Mouse (Mus musculus) intestine, embryonic 14.5 days (tissue): ENCODE measurements around the gene Add1. TPM values are rescaled to one million over a fixed set of nuclear protein-coding genes. Genes with fewer than 3 reads are reported as not detected.
A peak's percentile ranks its signal among the peaks of the same experiment; 100 is the strongest.

Experiments used
- ATAC-seq: fragments of 200-750 bp; cut with Nextera tagmentation; replicated peaks from 2 replicates; pipeline ENCODE4 v1.8.0; 2017; ENCODE audit warnings: low read depth, moderate number of reproducible peaks, moderate TSS enrichment, moderate library complexity; ENCODE audit not compliant: low FRiP score, low TSS enrichment
- DNase-seq: peaks from one replicate; pipeline ENCODE4 v3.0.0-alpha.2; 2018; ENCODE audit warnings: low spot score
- H3K27ac ChIP-seq: fragments of 300-500 bp; sonication (generic); 2 replicates; pipeline ENCODE4 v1.5.1; 2014; ENCODE audit warnings: low read depth, mild to moderate bottlenecking, control low read depth
- H3K27me3 ChIP-seq: fragments of 300-500 bp; sonication (generic); replicated peaks from 2 replicates; pipeline ENCODE4 v1.6.1; 2014; ENCODE audit warnings: low read length, control low read depth; ENCODE audit not compliant: control insufficient read depth, insufficient read depth
- H3K36me3 ChIP-seq: fragments of 300-500 bp; sonication (generic); 2 replicates; pipeline ENCODE4 v1.6.1; 2014; ENCODE audit warnings: low read length, control low read depth; ENCODE audit not compliant: control insufficient read depth, insufficient read depth
- H3K4me1 ChIP-seq: fragments of 300-500 bp; sonication (generic); replicated peaks from 2 replicates; pipeline ENCODE4 v1.6.1; 2014; ENCODE audit warnings: low read length, control low read depth, mixed read lengths; ENCODE audit not compliant: control insufficient read depth, insufficient read depth
- H3K4me2 ChIP-seq: fragments of 300-500 bp; sonication (generic); 2 replicates; pipeline ENCODE4 v1.6.1; 2014; ENCODE audit warnings: low read length
- H3K4me3 ChIP-seq: fragments of 300-500 bp; sonication (generic); 2 replicates; pipeline ENCODE4 v1.5.1; 2014; ENCODE audit warnings: low read depth, low read length, control low read depth, mixed read lengths
- H3K9ac ChIP-seq: fragments of 300-500 bp; sonication (generic); 2 replicates; pipeline ENCODE4 v1.6.1; 2014; ENCODE audit warnings: mild to moderate bottlenecking, low read length
- H3K9me3 ChIP-seq: fragments of 300-500 bp; sonication (generic); 2 replicates; pipeline ENCODE4 v1.6.1; 2016; ENCODE audit warnings: low read length, control low read depth; ENCODE audit not compliant: control insufficient read depth
- WGBS: fragments of 180-500 bp; shearing (Covaris S2); extraction: QIAGEN DNeasy Blood & Tissue Kit; methylation state at CpG from one replicate; pipeline ENCODE4 v1.1.7; 2014; 5-methylcytosine and 5-hydroxymethylcytosine counted together
- polyA plus RNA-seq: library from polyadenylated mRNA; unstranded; fragments of >200 nt; fragmentation: Nextera tagmentation; extraction: Ambion mirVana; gene quantifications from 2 replicates; pipeline ENCODE4 v1.2.1, GENCODE M21; 2014

Add1 gene
- polyA plus RNA-seq = 183 and 184 TPM in 2 replicates

DNA sequence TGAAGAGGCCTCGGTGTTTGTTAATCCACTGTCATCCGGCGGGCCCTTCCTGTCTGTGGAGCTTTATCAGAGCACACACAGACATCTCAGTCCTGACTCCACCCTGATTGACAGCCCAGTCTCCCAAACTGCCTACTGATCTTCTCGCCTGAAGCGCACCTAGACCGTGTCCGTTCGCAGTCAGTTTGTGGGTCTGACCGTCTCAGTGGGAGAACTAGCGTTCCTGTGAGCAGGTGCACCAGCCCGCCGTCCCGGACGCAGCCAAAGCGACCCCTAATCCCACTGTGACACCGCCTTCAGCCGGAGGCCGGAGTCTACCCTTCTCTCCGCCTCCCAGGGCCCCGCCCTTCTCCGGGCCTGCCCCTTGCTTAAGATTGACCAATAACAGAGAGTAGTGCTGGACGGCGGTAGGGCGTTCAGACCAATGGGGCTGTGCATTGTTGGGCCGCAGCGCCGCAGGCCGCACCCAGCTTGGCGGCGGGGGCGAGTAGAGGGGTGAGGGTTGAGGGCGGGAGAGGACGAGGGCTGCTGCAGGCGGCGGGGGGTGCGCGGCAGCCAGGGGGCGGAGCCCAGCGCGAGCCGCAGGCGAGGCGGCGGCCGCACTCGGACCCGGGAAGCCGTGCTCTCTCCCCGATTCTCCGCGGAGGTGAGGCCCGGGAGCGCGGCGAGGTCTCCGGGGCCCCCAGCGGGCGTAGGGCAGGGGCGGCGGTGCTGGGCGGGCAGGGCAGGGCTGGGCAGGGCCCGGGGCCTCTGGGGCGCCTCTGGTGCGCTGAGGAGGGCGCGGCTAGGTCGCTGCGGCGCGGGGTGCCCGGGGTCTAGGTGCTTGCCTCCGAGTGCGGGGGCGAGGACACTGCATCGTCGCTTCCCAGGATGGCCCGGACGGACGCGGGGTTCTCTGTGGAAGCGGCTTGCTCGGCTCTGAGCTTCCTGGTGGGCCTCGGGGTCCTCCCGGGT, at the start of gene Add1:
Gene Add1 (plus strand): TSS at position 397 of the 954 bp plus-strand sequence.
- H3K4me2 ChIP-seq = peak within 1 kb of the TSS; percentile 83
- H3K9ac ChIP-seq = peak within 1 kb of the TSS; percentile 96
- no peaks in the 10 kb centered on the region for H3K27me3 ChIP-seq
- no peaks in the 10 kb centered on the region for H3K9me3 ChIP-seq
- DNase-seq = peak; percentile 98
- H3K4me1 ChIP-seq = peaks cover 11% of the 10 kb centered on the region
- ATAC-seq = peak; percentile 100
- H3K27ac ChIP-seq = peak within 1 kb of the TSS; percentile 86
- H3K4me3 ChIP-seq = peak within 1 kb of the TSS; percentile 92
- no peaks in the 10 kb centered on the region for H3K36me3 ChIP-seq
- under 1% methylated on average over 80 of the region's 84 CpGs for WGBS

DNA sequence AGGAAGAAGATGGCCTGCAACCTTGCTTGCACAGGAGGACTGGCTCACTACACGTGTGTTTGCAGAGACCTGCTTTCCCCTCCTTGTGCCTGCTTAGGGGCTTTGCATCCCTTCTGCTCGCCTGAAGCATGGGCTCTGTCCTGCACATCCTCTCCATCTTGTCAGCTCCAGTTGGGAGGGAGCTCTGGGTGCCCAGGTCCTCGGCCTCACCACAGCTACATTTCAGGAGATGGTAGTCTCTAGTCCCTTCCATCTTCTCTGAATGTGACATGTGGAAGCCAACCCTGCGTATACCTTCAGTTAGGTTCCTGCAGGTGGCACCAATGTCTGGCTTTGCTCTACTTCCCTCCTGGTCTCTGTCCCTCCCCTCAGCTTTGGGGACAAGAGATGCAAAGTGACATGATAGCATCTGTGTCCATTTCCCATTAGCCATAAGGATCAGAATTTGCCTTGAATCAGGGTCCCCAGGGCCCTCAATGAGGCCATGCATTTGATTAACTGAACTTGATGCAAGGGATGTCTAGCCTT, 49.4 kb upstream of the Add1 start:
- DNase-seq (no peak), ATAC-seq (no peak)
- Histone ChIP-seq H3K9ac (no peak overlapping the region), H3K36me3 (no peaks in the 10 kb centered on the region), H3K9me3 (no peaks in the 10 kb centered on the region), H3K27me3 (no peaks in the 10 kb centered on the region), H3K4me2 (no peak overlapping the region), H3K4me1 (peaks cover 5% of the 10 kb centered on the region; the same call in 1 of the 2 replicates), H3K4me3 (no peak overlapping the region), H3K27ac (no peak overlapping the region)
- 56% methylated on average over 4 of the region's 4 CpGs for WGBS

DNA sequence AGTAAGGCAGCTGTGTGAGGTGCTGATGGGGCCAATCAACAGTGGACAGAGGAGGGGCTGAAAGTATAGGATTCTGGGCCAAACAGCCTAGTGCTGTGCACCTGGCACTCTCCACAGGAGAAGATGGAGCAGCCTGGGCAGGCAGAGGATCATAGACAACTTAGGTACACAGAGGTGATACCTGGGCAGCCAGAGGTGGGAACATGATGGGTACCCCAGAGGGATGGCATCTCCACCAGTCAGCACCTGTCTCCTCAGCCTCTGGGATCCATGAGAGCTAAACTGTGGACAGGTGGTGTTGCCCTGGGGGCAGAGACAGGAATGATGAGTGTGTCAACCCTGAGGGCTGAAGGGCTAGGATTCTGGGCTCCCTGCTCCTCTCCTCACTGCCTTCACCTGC, 49.0 kb upstream of the Add1 start:
- Histone ChIP-seq H3K27ac (no peak overlapping the region), H3K27me3 (no peaks in the 10 kb centered on the region), H3K4me3 (no peak overlapping the region), H3K36me3 (no peaks in the 10 kb centered on the region), H3K9ac (no peak overlapping the region), H3K4me2 (no peak overlapping the region), H3K9me3 (no peaks in the 10 kb centered on the region), H3K4me1 (peaks cover 5% of the 10 kb centered on the region; the same call in 1 of the 2 replicates)
- DNase-seq (no peak), ATAC-seq (no peak)

- ATAC-seq (peak; percentile 95), DNase-seq (peak; percentile 97)
- Histone ChIP-seq H3K27me3 (no peaks in the 10 kb centered on the region), H3K9me3 (no peaks in the 10 kb centered on the region), H3K4me2 (peak within 1 kb of the TSS; percentile 69), H3K36me3 (no peaks in the 10 kb centered on the region), H3K27ac (no peak within 1 kb of the TSS), H3K9ac (peak within 1 kb of the TSS; percentile 42; the same call in 1 of the 2 replicates), H3K4me3 (peak within 1 kb of the TSS; percentile 46), H3K4me1 (peaks cover 7% of the 10 kb centered on the region; the same call in 1 of the 2 replicates)
- 3% methylated on average over 36 of the region's 38 CpGs for WGBS
Observed at GRCm38 (mm10) chr5:34525663-34526476, 47.6 kb upstream of the Add1 start, which contains the start of gene Sh3bp2. Sh3bp2 (plus strand) TSS chr5:34525838.

GRCm38 (mm10) chr5:34526477-34526775, 47.0 kb upstream of the Add1 start:
- Histone ChIP-seq H3K4me3 (0 out of 2 replicates have a peak overlapping the region, but pooled peaks have one; percentile 46), H3K27ac (no peak overlapping the region), H3K9ac (no peak overlapping the region), H3K36me3 (no peaks in the 10 kb centered on the region), H3K4me2 (peak overlapping the region; percentile 69), H3K9me3 (no peaks in the 10 kb centered on the region), H3K27me3 (no peaks in the 10 kb centered on the region), H3K4me1 (peaks cover 7% of the 10 kb centered on the region; the same call in 1 of the 2 replicates)
- ATAC-seq (no peak), DNase-seq (no peak)
- WGBS = 48% methylated on average over 5 of the region's 5 CpGs

GRCm38 (mm10) chr5:34527352-34527751, 46.1 kb upstream of the Add1 start:
- DNase-seq = no peak
- H3K9ac ChIP-seq = no peak overlapping the region
- H3K27me3 ChIP-seq = no peaks in the 10 kb centered on the region
- ATAC-seq = no peak
- 95% methylated on average over 2 of the region's 2 CpGs for WGBS
- no peak overlapping the region for H3K27ac ChIP-seq
- no peak overlapping the region for H3K4me2 ChIP-seq
- H3K9me3 ChIP-seq = no peaks in the 10 kb centered on the region
- peaks cover 7% of the 10 kb centered on the region; the same call in 1 of the 2 replicates for H3K4me1 ChIP-seq
- no peaks in the 10 kb centered on the region for H3K36me3 ChIP-seq
- H3K4me3 ChIP-seq = no peak overlapping the region

- no peak for ATAC-seq
- no peak for DNase-seq
- 81% methylated on average over 5 of the region's 5 CpGs for WGBS
- H3K27ac ChIP-seq = no peak overlapping the region
- H3K9ac ChIP-seq = no peak overlapping the region
- H3K4me1 ChIP-seq = peaks cover 7% of the 10 kb centered on the region; the same call in 1 of the 2 replicates
- H3K9me3 ChIP-seq = no peaks in the 10 kb centered on the region
- H3K27me3 ChIP-seq = no peaks in the 10 kb centered on the region
- H3K4me2 ChIP-seq = no peak overlapping the region
- H3K4me3 ChIP-seq = no peak overlapping the region
- no peaks in the 10 kb centered on the region for H3K36me3 ChIP-seq
Observed at GRCm38 (mm10) chr5:34528724-34529123, 44.7 kb upstream of the Add1 start.

GRCm38 (mm10) chr5:34530116-34530515, 43.3 kb upstream of the Add1 start:
- no peak for DNase-seq
- peaks cover 7% of the 10 kb centered on the region; the same call in 1 of the 2 replicates for H3K4me1 ChIP-seq
- no peaks in the 10 kb centered on the region for H3K27me3 ChIP-seq
- WGBS = 73% methylated on average over 5 of the region's 5 CpGs
- H3K9ac ChIP-seq = no peak overlapping the region
- no peaks in the 10 kb centered on the region for H3K36me3 ChIP-seq
- no peak for ATAC-seq
- H3K4me3 ChIP-seq = no peak overlapping the region
- no peaks in the 10 kb centered on the region for H3K9me3 ChIP-seq
- no peak overlapping the region for H3K27ac ChIP-seq
- no peak overlapping the region for H3K4me2 ChIP-seq
